Mouse (Mus musculus) embryonic facial prominence, embryonic 15.5 days (tissue): ENCODE measurements around the gene Itpr2. TPM values are rescaled to one million over a fixed set of nuclear protein-coding genes. Genes with fewer than 3 reads are reported as not detected.
"Not testable (repeated sequence)": the region's sequence is repeated elsewhere in the genome, so short reads cannot be mapped to it uniquely, and the experiment has no call there.

Experiments used
- ATAC-seq: fragments of 200-750 bp; cut with Nextera tagmentation; 2 replicates; pipeline ENCODE4 v1.8.0; 2017; ENCODE audit warnings: low read depth, moderate TSS enrichment; ENCODE audit not compliant: insufficient number of reproducible peaks, low FRiP score, low TSS enrichment
- H3K27ac ChIP-seq: fragments of 300-500 bp; sonication (generic); replicated peaks from 2 replicates; pipeline ENCODE4 v1.5.1; 2015; ENCODE audit warnings: mild to moderate bottlenecking, inconsistent platforms
- H3K27me3 ChIP-seq: fragments of 300-500 bp; sonication (generic); 2 replicates; pipeline ENCODE4 v1.6.1; 2015; ENCODE audit warnings: inconsistent platforms
- H3K36me3 ChIP-seq: fragments of 300-500 bp; sonication (generic); 2 replicates; pipeline ENCODE4 v1.6.1; 2015; ENCODE audit warnings: mild to moderate bottlenecking, inconsistent platforms
- H3K4me1 ChIP-seq: fragments of 300-500 bp; sonication (generic); 2 replicates; pipeline ENCODE4 v1.6.1; 2015; ENCODE audit warnings: inconsistent platforms
- H3K4me2 ChIP-seq: fragments of 300-500 bp; sonication (generic); replicated peaks from 2 replicates; pipeline ENCODE4 v1.6.1; 2015; ENCODE audit warnings: mild to moderate bottlenecking, inconsistent platforms
- H3K4me3 ChIP-seq: fragments of 300-500 bp; sonication (generic); replicated peaks from 2 replicates; pipeline ENCODE4 v1.5.1; 2015; ENCODE audit warnings: mild to moderate bottlenecking, inconsistent platforms
- H3K9ac ChIP-seq: fragments of 300-500 bp; sonication (generic); 2 replicates; pipeline ENCODE4 v1.6.1; 2015; ENCODE audit warnings: inconsistent platforms
- H3K9me3 ChIP-seq: fragments of 300-500 bp; sonication (generic); replicated peaks from 2 replicates; pipeline ENCODE4 v1.6.1; 2016; ENCODE audit warnings: inconsistent platforms
- WGBS: fragments of 180-500 bp; shearing (Covaris S2); methylation state at CpG from one replicate; pipeline ENCODE4 v1.1.7; 2015; 5-methylcytosine and 5-hydroxymethylcytosine counted together
- polyA plus RNA-seq: library from polyadenylated mRNA; unstranded; fragments of >200 nt; fragmentation: Nextera tagmentation; extraction: Ambion mirVana; gene quantifications from 2 replicates; pipeline ENCODE4 v1.2.1, GENCODE M21; 2015

The Itpr2 gene
- polyA plus RNA-seq, 1 experiment from 2014 or later, result 13.3 TPM

DNA sequence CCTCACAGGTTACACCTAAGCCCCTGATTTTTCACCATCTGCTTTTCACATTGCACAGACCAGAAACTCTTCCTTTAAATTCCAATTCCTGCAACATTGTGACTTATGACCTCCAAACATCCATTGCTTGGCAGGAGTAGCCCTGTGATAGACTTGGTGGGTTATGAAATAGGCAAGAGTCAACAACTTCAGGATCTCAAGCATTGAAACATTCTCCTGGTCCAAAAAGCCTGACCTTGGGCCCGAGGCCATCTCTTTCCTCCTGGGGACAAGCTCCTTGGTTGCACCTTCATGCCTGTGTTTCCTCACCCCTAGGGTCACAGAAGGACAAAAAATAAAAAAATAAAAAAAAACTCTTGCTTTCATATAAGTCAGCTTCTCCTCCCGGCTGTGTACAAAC is 32.1 kb downstream of the Itpr2 start:
- WGBS, result 85% methylated on average over 2 of the region's 2 CpGs
- no peak for ATAC-seq
- Histone ChIP-seq H3K4me1 (no peaks in the 10 kb centered on the region), H3K9me3 (no peaks in the 10 kb centered on the region), H3K4me3 (no peak overlapping the region), H3K27me3 (no peaks in the 10 kb centered on the region), H3K36me3 (no peaks in the 10 kb centered on the region), H3K4me2 (no peak overlapping the region), H3K9ac (no peak overlapping the region), H3K27ac (no peak overlapping the region)

DNA sequence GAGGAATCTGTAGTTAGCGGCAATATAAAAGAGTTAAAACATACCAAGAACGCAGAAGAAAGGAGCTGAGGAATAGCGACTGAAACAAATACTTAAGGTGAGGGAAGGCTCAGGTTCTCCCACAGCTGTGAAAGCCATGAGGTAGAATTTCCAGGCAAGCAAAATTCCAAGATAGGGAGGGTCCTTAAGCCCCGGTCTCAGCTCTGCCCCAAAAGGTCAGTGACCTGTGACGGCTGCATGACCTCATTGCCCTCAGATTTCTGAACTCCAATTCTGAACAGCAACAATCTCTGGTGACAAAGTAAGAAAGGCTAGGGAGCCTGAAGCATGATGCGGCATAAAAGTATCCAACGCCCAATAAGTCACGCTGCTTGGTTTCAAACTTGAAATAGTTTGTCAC is 33.7 kb downstream of the Itpr2 start:
- no peak overlapping the region for H3K4me2 ChIP-seq
- 40% methylated on average over 8 of the region's 8 CpGs for WGBS
- H3K27ac ChIP-seq, result no peak overlapping the region
- H3K4me1 ChIP-seq, result no peaks in the 10 kb centered on the region
- no peak overlapping the region for H3K9ac ChIP-seq
- H3K9me3 ChIP-seq, result no peaks in the 10 kb centered on the region
- H3K4me3 ChIP-seq, result no peak overlapping the region
- ATAC-seq, result no peak
- H3K36me3 ChIP-seq, result no peaks in the 10 kb centered on the region
- no peaks in the 10 kb centered on the region for H3K27me3 ChIP-seq

DNA sequence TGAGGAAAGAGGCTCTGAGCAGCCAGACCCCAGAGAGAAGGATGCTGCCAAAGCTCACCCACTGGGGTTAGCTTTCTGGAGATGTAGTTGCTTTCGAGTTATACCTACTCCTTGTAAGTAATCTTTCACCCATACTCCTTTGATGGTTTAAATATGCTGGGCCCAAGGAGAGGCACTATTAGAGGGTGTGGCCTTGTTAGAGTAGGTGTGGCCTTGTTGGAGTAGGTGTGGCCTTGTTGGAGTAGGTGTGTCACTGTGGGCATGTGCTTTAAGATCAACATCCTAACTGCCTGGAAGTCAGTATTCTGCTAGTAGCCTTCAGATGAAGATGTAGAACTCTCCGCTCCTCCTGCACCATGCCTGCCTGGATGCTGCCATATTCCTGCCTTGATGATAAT is 37.4 kb downstream of the Itpr2 start:
- H3K4me3 ChIP-seq, result not testable (repeated sequence)

DNA sequence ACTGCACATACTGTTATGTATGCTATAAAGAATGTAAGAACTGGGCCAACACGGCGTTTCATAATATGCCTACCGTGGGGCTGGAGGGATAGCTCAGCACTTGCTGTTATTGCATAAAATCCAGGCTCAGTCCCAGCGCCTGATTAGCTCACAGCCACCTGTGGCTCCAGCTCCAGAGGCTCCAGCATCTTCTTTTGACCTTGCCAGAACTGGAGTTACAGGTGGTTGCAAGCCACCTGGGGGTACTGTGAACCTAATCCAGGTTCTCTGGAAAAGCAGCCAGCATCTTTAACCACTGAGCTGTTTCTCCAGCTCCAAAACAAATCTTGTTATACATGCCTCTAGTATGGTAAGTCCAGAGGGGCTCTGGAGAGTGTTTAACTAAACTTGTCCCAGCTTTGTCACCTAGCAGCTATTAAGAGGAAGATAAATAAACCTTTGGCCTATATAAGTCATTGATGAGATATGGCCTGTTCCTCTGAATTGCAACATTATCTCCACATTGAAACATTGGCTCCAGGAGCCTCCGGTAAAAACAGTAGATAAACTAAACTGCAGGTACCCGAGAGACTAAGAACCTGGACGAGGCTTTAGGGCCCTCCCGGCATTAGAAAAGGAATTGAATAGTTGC is 37.9 kb downstream of the Itpr2 start:
- ATAC-seq, result no peak
- Histone ChIP-seq H3K4me3 (no peak overlapping the region), H3K27me3 (no peaks in the 10 kb centered on the region), H3K4me1 (no peaks in the 10 kb centered on the region), H3K4me2 (no peak overlapping the region), H3K36me3 (no peaks in the 10 kb centered on the region), H3K27ac (no peak overlapping the region), H3K9me3 (no peaks in the 10 kb centered on the region), H3K9ac (no peak overlapping the region)
- WGBS, result 83% methylated on average over 8 of the region's 8 CpGs

More for the DNA sequence above, 37.4 kb downstream of the Itpr2 start:
- H3K27ac ChIP-seq, H3K36me3 ChIP-seq, H3K4me1 ChIP-seq, ATAC-seq, H3K4me2 ChIP-seq, H3K9me3 ChIP-seq, H3K9ac ChIP-seq, H3K27me3 ChIP-seq: not testable (repeated sequence)
- 85% methylated on average over 2 of the region's 2 CpGs for WGBS

DNA sequence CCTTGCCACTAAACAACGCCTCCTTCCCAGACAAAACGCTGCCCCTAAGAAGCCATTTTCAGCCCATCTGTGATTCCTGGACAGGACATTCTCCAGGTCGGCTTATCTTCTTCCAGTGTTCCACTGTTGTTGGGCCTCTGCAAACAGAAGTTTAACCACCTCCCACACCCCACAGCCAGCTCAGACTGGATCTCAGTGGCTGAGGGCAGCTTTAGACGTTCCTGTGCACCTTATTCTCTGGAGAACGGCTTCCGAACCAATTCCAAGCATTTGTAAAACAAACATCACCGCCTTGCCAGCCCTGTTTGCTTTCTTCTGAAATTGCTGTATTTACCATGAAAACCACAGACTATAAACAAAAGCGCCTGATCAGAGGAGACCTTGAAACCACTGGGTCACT is 41.1 kb downstream of the Itpr2 start:
- no peak overlapping the region for H3K9ac ChIP-seq
- no peak overlapping the region for H3K4me3 ChIP-seq
- WGBS, result 62% methylated on average over 8 of the region's 8 CpGs

DNA sequence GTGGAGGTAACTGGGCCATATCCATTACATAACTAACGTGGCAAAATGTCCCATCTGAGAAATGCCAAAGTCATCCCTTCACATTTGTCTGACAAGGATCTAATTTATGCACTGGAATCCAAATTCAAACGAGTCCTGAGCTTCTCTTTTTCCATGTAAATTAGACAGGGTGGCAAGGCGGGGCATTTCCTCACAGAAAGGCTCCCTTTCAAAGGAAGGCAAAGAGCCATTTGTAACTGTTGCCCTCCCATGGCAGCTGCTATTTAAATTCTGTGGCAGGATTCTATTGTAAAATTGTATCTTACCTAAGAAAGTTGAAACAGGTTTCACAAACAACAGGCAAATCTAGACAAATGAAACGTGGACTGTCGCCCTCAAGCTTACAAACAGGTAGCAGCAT is 43.6 kb downstream of the Itpr2 start:
- no peak overlapping the region for H3K4me3 ChIP-seq
- H3K27me3 ChIP-seq, result no peaks in the 10 kb centered on the region
- H3K27ac ChIP-seq, result no peak overlapping the region
- no peak overlapping the region for H3K9ac ChIP-seq
- WGBS, result 48% methylated on average over 5 of the region's 5 CpGs
- no peaks in the 10 kb centered on the region for H3K36me3 ChIP-seq
- H3K4me1 ChIP-seq, result no peaks in the 10 kb centered on the region
- no peaks in the 10 kb centered on the region for H3K9me3 ChIP-seq
- ATAC-seq, result no peak
- no peak overlapping the region for H3K4me2 ChIP-seq

More for the DNA sequence above, 41.1 kb downstream of the Itpr2 start:
- no peaks in the 10 kb centered on the region for H3K9me3 ChIP-seq
- ATAC-seq, result no peak
- H3K27ac ChIP-seq, result no peak overlapping the region
- no peaks in the 10 kb centered on the region for H3K36me3 ChIP-seq
- no peaks in the 10 kb centered on the region for H3K4me1 ChIP-seq
- H3K4me2 ChIP-seq, result no peak overlapping the region
- no peaks in the 10 kb centered on the region for H3K27me3 ChIP-seq

DNA sequence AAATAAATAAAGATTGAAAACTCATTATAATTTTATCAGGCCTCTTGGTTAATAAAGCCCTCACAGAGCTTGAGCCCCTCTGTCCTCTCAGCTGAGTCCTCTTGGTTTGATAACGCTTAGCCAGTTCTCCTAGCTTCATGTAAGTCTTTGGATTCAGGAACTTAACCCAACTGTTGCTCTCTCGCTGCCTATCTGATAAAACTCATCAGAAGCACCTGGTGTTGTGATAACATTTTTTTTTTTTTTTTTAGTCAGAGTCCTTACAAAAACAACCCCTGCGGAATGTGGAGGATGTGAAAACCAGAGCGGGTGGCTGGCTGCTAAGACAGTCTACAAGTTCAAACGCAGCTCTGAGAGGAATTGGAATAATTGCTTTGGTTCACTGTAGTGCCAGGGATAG is 45.3 kb downstream of the Itpr2 start:
- WGBS, result 71% methylated on average over 5 of the region's 5 CpGs
- no peak for ATAC-seq
- H3K4me1 ChIP-seq, result no peaks in the 10 kb centered on the region
- no peak overlapping the region for H3K9ac ChIP-seq
- no peak overlapping the region for H3K4me2 ChIP-seq
- no peak overlapping the region for H3K4me3 ChIP-seq
- no peaks in the 10 kb centered on the region for H3K27me3 ChIP-seq
- H3K36me3 ChIP-seq, result no peaks in the 10 kb centered on the region
- no peak overlapping the region for H3K27ac ChIP-seq
- no peaks in the 10 kb centered on the region for H3K9me3 ChIP-seq

DNA sequence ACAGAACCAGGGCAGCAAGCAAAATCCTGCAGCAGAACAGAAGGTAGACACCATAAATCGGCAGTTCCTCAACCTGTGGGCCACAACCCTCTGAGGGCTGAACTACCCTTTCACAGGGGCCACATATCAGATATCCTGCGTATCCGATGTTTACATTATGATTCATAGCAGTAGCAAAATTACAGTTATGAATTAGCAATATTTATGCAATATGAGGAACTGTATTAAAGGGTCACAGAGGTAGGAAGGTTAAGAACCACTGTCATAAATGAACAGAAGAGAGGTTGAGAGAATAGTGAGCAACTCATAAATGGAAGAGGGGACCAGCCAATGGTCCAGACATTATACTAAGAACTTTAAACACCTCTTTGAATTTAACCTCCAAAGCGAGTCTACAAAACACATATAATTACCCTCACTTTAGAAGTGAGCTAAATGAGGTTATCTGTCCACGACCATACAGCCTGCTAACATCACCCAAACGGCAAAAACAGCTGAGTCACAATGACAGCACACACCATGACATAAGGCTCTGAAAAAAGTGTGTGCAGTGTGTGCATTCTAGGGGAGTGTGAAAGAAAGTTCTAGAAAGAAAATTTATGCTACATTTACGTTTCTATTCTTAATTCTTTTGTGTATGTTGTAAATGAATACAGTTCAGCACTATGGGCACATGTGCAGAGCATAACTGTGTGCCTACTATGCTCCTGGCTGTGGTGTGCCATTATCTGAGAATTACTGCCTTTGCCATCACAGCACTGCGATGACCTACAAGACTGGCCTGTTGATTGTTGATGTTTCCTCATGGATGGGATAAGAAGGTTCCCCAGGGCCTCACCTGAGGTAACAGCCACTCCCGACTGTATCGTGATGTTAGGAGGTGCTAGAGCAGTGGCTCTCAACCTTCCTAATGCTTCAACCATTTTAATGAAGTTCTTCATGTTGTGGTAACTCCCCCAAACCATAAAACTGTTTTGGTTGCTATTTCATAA is 47.2 kb downstream of the Itpr2 start:
- Histone ChIP-seq H3K36me3 (no peaks in the 10 kb centered on the region), H3K9me3 (no peaks in the 10 kb centered on the region), H3K4me2 (no peak overlapping the region), H3K4me1 (no peaks in the 10 kb centered on the region), H3K27me3 (no peaks in the 10 kb centered on the region), H3K27ac (no peak overlapping the region), H3K4me3 (no peak overlapping the region), H3K9ac (no peak overlapping the region)
- WGBS, result 83% methylated on average over 10 of the region's 10 CpGs
- ATAC-seq, result no peak

DNA sequence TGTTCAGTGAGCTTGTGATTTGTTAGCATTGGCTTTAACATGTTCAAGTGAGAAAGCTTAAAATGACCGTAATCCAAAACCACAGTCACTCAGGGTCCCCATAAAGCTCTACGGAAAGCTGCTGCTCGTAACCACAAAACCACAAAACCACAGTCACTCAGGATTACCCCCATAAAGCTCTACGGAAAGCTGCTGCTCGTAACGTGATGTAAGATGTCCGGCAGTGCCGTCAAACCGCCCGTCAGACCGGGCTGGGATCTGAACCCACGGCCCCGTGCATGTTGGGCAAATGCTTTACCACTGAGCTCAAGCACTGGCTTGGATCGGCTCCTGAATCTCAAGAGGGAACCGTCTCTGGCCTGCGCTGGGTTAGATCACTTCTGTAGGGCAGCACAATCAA is 49.5 kb downstream of the Itpr2 start:
- Histone ChIP-seq H3K4me3 (no peak overlapping the region), H3K9me3 (no peaks in the 10 kb centered on the region), H3K27ac (no peak overlapping the region), H3K4me2 (no peak overlapping the region), H3K27me3 (no peaks in the 10 kb centered on the region), H3K9ac (no peak overlapping the region), H3K4me1 (no peaks in the 10 kb centered on the region), H3K36me3 (no peaks in the 10 kb centered on the region)
- no peak for ATAC-seq
- WGBS, result 53% methylated on average over 16 of the region's 16 CpGs

DNA sequence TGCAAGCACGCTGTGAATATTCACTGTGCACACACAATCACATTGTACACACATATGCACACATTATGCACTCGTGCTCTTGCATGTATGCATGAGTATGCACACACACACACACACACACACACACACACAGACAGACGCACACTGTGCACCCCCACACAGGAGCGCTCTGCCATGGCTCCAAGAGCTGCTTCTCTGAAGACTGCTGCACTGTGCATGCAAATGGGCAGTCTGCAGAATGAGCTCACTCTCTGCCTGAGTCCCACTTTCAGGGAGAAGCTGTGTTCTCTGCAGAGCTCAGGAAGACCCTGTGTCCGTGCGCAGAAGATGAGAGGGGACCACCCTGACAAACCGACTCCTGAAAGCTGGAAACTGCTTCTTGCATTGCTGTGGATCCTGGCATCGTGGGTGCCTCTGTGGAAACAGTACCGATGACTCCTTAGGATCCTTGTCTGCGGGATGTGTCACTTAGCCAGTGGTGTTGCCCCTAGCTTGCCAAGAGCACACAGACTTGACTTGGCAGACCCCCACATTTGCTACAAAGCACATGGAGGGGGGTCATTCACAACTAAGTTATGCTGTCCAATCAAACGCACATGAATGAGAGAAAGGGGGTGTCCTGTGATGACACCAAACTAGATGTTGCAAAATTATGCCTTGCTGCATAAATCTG is 55.9 kb downstream of the Itpr2 start:
- Histone ChIP-seq H3K9me3 (no peaks in the 10 kb centered on the region), H3K36me3 (no peaks in the 10 kb centered on the region), H3K27ac (no peak overlapping the region), H3K9ac (no peak overlapping the region), H3K4me3 (no peak overlapping the region), H3K4me2 (no peak overlapping the region), H3K4me1 (no peaks in the 10 kb centered on the region), H3K27me3 (no peaks in the 10 kb centered on the region)
- WGBS, result 89% methylated on average over 11 of the region's 11 CpGs
- no peak for ATAC-seq

DNA sequence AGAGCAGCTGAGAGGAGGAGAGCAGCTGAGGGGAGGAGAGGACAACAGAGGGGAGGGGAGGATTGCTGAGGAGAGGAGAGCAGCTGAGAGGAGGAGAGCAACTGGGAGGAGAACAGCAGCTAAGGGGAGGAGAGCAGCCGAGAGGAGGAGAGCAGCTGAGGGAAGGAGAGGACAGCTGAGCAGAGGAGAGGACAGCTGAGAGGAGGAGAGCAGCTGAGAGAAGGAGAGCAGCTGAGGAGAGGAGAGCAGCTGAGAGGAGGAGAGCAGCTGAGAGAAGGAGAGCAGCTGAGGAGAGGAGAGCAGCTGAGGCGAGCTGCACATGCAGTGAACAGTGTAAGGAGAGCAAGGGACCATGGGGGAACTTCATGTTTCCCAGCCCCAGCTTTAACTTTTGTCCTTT is 62.2 kb downstream of the Itpr2 start:
- Histone ChIP-seq H3K4me2 (no peak overlapping the region), H3K9me3 (no peaks in the 10 kb centered on the region), H3K36me3 (no peaks in the 10 kb centered on the region), H3K4me1 (no peaks in the 10 kb centered on the region), H3K27me3 (no peaks in the 10 kb centered on the region), H3K27ac (no peak overlapping the region), H3K9ac (no peak overlapping the region), H3K4me3 (no peak overlapping the region)
- WGBS, result 41% methylated on average over 2 of the region's 2 CpGs
- no peak for ATAC-seq
